Mouse (Mus musculus) MEL (cell line): ENCODE measurements around the gene Trmt1. TPM values are rescaled to one million over a fixed set of nuclear protein-coding genes. Genes with fewer than 3 reads are reported as not detected.

Source experiments
- DNase-seq: peaks from one replicate; pipeline ENCODE4 v3.0.0; 2011; ENCODE audit warnings: low read depth, low spot score
- H3K27ac ChIP-seq: 2 replicates; pipeline ENCODE4 v1.5.1; 2012; ENCODE audit warnings: low read depth, mild to moderate bottlenecking, control low read depth, low read length, moderate library complexity; ENCODE audit not compliant: control insufficient read depth
- H3K27me3 ChIP-seq, 2 experiments: fragments of 150-350 bp in 1 of 2; sonication (generic) in 1 of 2; 2 replicates each; pipeline ENCODE4 v1.6.1; 2012; ENCODE audit warnings: low read length in 2 of 2, mild to moderate bottlenecking in 2 of 2, improper control_type of control experiment in 1 of 2, moderate library complexity in 1 of 2; ENCODE audit not compliant: insufficient read depth in 2 of 2, control insufficient read depth in 1 of 2
- H3K36me3 ChIP-seq, 2 experiments: 2 replicates each; pipeline ENCODE4 v1.6.1; 2012 to 2014; ENCODE audit warnings: low read length in 2 of 2, improper control_type of control experiment in 1 of 2, inconsistent platforms in 1 of 2, mild to moderate bottlenecking in 1 of 2; ENCODE audit not compliant: insufficient read depth in 2 of 2, control insufficient read depth in 1 of 2
- H3K4me1 ChIP-seq, 2 experiments: fragments of 150-350 bp in 1 of 2; sonication (generic) in 1 of 2; 2 replicates each; pipeline ENCODE4 v1.6.1; 2012; ENCODE audit warnings: low read length in 2 of 2, improper control_type of control experiment in 1 of 2, mild to moderate bottlenecking in 1 of 2; ENCODE audit not compliant: insufficient read depth in 2 of 2, control insufficient read depth in 1 of 2
- H3K4me3 ChIP-seq, 2 experiments: fragments of 150-350 bp in 1 of 2; sonication (generic) in 1 of 2; 2 replicates each; pipeline ENCODE4 v1.5.1; 2012; ENCODE audit warnings: low read depth in 2 of 2, low read length in 2 of 2, mild to moderate bottlenecking in 2 of 2, moderate library complexity in 2 of 2, control low read depth in 1 of 2, improper control_type of control experiment in 1 of 2; ENCODE audit not compliant: control insufficient read depth in 1 of 2, insufficient read depth in 1 of 2
- H3K79me2 ChIP-seq: 2 replicates; pipeline ENCODE4 v1.6.1; 2012; ENCODE audit warnings: mild to moderate bottlenecking, low read length, moderate library complexity; ENCODE audit not compliant: control insufficient read depth, poor library complexity, insufficient read depth
- H3K9ac ChIP-seq: 2 replicates; pipeline ENCODE4 v1.6.1; 2012; ENCODE audit warnings: low read depth, mild to moderate bottlenecking, control low read depth, low read length, moderate library complexity; ENCODE audit not compliant: control insufficient read depth, poor library complexity, severe bottlenecking
- H3K9me3 ChIP-seq: fragments of 150-350 bp; sonication (generic); replicated peaks from 2 replicates; pipeline ENCODE4 v1.6.1; 2012; ENCODE audit warnings: mild to moderate bottlenecking, low read length, improper control_type of control experiment, moderate library complexity; ENCODE audit not compliant: insufficient read depth
- BHLHE40 ChIP-seq: IDR thresholded peaks from 2 replicates; pipeline ENCODE4 v1.6.1; 2012; ENCODE audit warnings: low read depth, mild to moderate bottlenecking, inconsistent platforms, low read length, improper control_type of control experiment, borderline replicate concordance
- CHD1 ChIP-seq: IDR thresholded peaks from 2 replicates; pipeline ENCODE4 v1.6.1; 2012; ENCODE audit warnings: low read depth, mild to moderate bottlenecking, inconsistent platforms, low read length, improper control_type of control experiment
- CHD2 ChIP-seq: IDR thresholded peaks from 2 replicates; pipeline ENCODE4 v1.6.1; 2011; ENCODE audit warnings: low read length, improper control_type of control experiment
- CTCF ChIP-seq, 3 experiments: IDR thresholded peaks in 2 of 3; conservative IDR thresholded peaks in 1 of 3; 2 replicates each; pipeline ENCODE4 v1.5.1; 2011 to 2012; ENCODE audit warnings: low read length in 3 of 3, low read depth in 2 of 3, mild to moderate bottlenecking in 2 of 3, improper control_type of control experiment in 1 of 3, inconsistent platforms in 1 of 3, mixed read lengths in 1 of 3, moderate library complexity in 1 of 3; ENCODE audit not compliant: control insufficient read depth in 1 of 3, insufficient read depth in 1 of 3, poor library complexity in 1 of 3, severe bottlenecking in 1 of 3
- E2F4 ChIP-seq: IDR thresholded peaks from 2 replicates; pipeline ENCODE4 v1.6.1; 2011; ENCODE audit warnings: low read depth, low read length, improper control_type of control experiment, borderline replicate concordance
- ELF1 ChIP-seq: IDR thresholded peaks from 2 replicates; pipeline ENCODE4 v1.6.1; 2014; ENCODE audit warnings: low read depth, mild to moderate bottlenecking, inconsistent platforms, low read length, improper control_type of control experiment, moderate library complexity
- EP300 ChIP-seq, 2 experiments: IDR thresholded peaks; 2 replicates each; pipeline ENCODE4 v1.6.1; 2011; ENCODE audit warnings: improper control_type of control experiment in 2 of 2, low read length in 2 of 2, low read depth in 1 of 2, mild to moderate bottlenecking in 1 of 2
- ETS1 ChIP-seq: IDR thresholded peaks from 2 replicates; pipeline ENCODE4 v1.6.1; 2012; ENCODE audit warnings: low read depth, mild to moderate bottlenecking, inconsistent platforms, low read length, improper control_type of control experiment, moderate library complexity
- GABPA ChIP-seq: IDR thresholded peaks from 2 replicates; pipeline ENCODE4 v1.6.1; 2012; ENCODE audit warnings: low read depth, mild to moderate bottlenecking, inconsistent platforms, low read length, improper control_type of control experiment, moderate library complexity
- GATA1 ChIP-seq: IDR thresholded peaks from 2 replicates; pipeline ENCODE4 v1.6.1; 2011; ENCODE audit warnings: low read depth, low read length, improper control_type of control experiment
- HCFC1 ChIP-seq: IDR thresholded peaks from 2 replicates; pipeline ENCODE4 v1.6.1; 2012; ENCODE audit warnings: low read depth, mild to moderate bottlenecking, inconsistent platforms, low read length, improper control_type of control experiment, moderate library complexity
- JUND ChIP-seq: IDR thresholded peaks from 2 replicates; pipeline ENCODE4 v1.6.1; 2011; ENCODE audit warnings: low read depth, mild to moderate bottlenecking, improper control_type of control experiment, low read length
- KAT2A ChIP-seq: conservative IDR thresholded peaks from 2 replicates; pipeline ENCODE4 v1.6.1; 2012; ENCODE audit warnings: low read depth, low read length, improper control_type of control experiment, inconsistent platforms
- MAFK ChIP-seq: IDR thresholded peaks from 2 replicates; pipeline ENCODE4 v1.6.1; 2011; ENCODE audit warnings: low read depth, mild to moderate bottlenecking, low read length, improper control_type of control experiment, borderline replicate concordance
- MAX ChIP-seq: IDR thresholded peaks from 2 replicates; pipeline ENCODE4 v1.6.1; 2011; ENCODE audit warnings: low read length, improper control_type of control experiment
- MAZ ChIP-seq: IDR thresholded peaks from 2 replicates; pipeline ENCODE4 v1.6.1; 2012; ENCODE audit warnings: low read depth, mild to moderate bottlenecking, inconsistent platforms, low read length, improper control_type of control experiment
- MYB ChIP-seq: IDR thresholded peaks from 2 replicates; pipeline ENCODE4 v1.6.1; 2011; ENCODE audit warnings: mild to moderate bottlenecking, low read depth, low read length, improper control_type of control experiment
- MYC ChIP-seq: IDR thresholded peaks from 2 replicates; pipeline ENCODE4 v1.6.1; 2011; ENCODE audit warnings: low read depth, mild to moderate bottlenecking, low read length, improper control_type of control experiment, moderate library complexity
- NELFE ChIP-seq: IDR thresholded peaks from 2 replicates; pipeline ENCODE4 v1.6.1; 2011; ENCODE audit warnings: low read depth, low read length, improper control_type of control experiment
- NRF1 ChIP-seq: IDR thresholded peaks from 2 replicates; pipeline ENCODE4 v1.6.1; 2014; ENCODE audit warnings: low read depth, mild to moderate bottlenecking, inconsistent platforms, low read length, improper control_type of control experiment, moderate library complexity; ENCODE audit not compliant: poor library complexity, insufficient read depth, severe bottlenecking
- POLR2A ChIP-seq, 2 experiments: IDR thresholded peaks; 2 replicates each; pipeline ENCODE4 v1.6.1; 2011 to 2012; ENCODE audit warnings: low read length in 2 of 2, mild to moderate bottlenecking in 2 of 2, control low read depth in 1 of 2, improper control_type of control experiment in 1 of 2, low read depth in 1 of 2, moderate library complexity in 1 of 2; ENCODE audit not compliant: control insufficient read depth in 1 of 2, insufficient read depth in 1 of 2, poor library complexity in 1 of 2
- POLR2AphosphoS2 ChIP-seq: IDR thresholded peaks from 2 replicates; pipeline ENCODE4 v1.6.1; 2011; ENCODE audit warnings: low read length, improper control_type of control experiment
- POLR2AphosphoS5 ChIP-seq: IDR thresholded peaks from 2 replicates; pipeline ENCODE4 v1.6.1; 2012; ENCODE audit warnings: low read depth, borderline replicate concordance, mild to moderate bottlenecking, inconsistent platforms, low read length, moderate library complexity, mixed read lengths
- RAD21 ChIP-seq: IDR thresholded peaks from 2 replicates; pipeline ENCODE4 v1.6.1; 2011; ENCODE audit warnings: mild to moderate bottlenecking, low read depth, low read length, improper control_type of control experiment
- RCOR1 ChIP-seq: IDR thresholded peaks from 2 replicates; pipeline ENCODE4 v1.6.1; 2012; ENCODE audit warnings: low read depth, mild to moderate bottlenecking, inconsistent platforms, low read length, improper control_type of control experiment
- SIN3A ChIP-seq: IDR thresholded peaks from 2 replicates; pipeline ENCODE4 v1.6.1; 2012; ENCODE audit warnings: low read length, improper control_type of control experiment, inconsistent platforms
- SMC3 ChIP-seq: IDR thresholded peaks from 2 replicates; pipeline ENCODE4 v1.6.1; 2011; ENCODE audit warnings: low read depth, low read length, improper control_type of control experiment
- TAL1 ChIP-seq: IDR thresholded peaks from 2 replicates; pipeline ENCODE4 v1.6.1; 2012; ENCODE audit warnings: mild to moderate bottlenecking, inconsistent platforms, low read length, moderate library complexity, mixed read lengths
- TBP ChIP-seq: IDR thresholded peaks from 2 replicates; pipeline ENCODE4 v1.8.0; 2011; ENCODE audit warnings: low read depth, low read length, improper control_type of control experiment
- TCF12 ChIP-seq: IDR thresholded peaks from 2 replicates; pipeline ENCODE4 v1.6.1; 2014; ENCODE audit warnings: low read depth, mild to moderate bottlenecking, inconsistent platforms, low read length, improper control_type of control experiment, moderate library complexity
- USF1 ChIP-seq: IDR thresholded peaks from 2 replicates; pipeline ENCODE4 v1.6.1; 2014; ENCODE audit warnings: low read depth, mild to moderate bottlenecking, inconsistent platforms, low read length, improper control_type of control experiment, moderate library complexity
- USF2 ChIP-seq, 2 experiments: IDR thresholded peaks; 2 replicates each; pipeline ENCODE4 v1.6.1; 2011 to 2012; ENCODE audit warnings: improper control_type of control experiment in 2 of 2, low read length in 2 of 2, borderline replicate concordance in 1 of 2, inconsistent platforms in 1 of 2, low read depth in 1 of 2, mild to moderate bottlenecking in 1 of 2; ENCODE audit not compliant: insufficient read depth in 1 of 2
- ZC3H11A ChIP-seq: IDR thresholded peaks from 2 replicates; pipeline ENCODE4 v1.6.1; 2012; ENCODE audit warnings: low read depth, mild to moderate bottlenecking, inconsistent platforms, low read length, improper control_type of control experiment
- ZKSCAN1 ChIP-seq: IDR thresholded peaks from 2 replicates; pipeline ENCODE4 v1.6.1; 2012; ENCODE audit warnings: low read depth, mild to moderate bottlenecking, inconsistent platforms, low read length, improper control_type of control experiment, moderate library complexity
- ZMIZ1 ChIP-seq: IDR thresholded peaks from 2 replicates; pipeline ENCODE4 v1.6.1; 2012; ENCODE audit warnings: low read depth, mild to moderate bottlenecking, inconsistent platforms, low read length, improper control_type of control experiment, moderate library complexity
- ZNF384 ChIP-seq: IDR thresholded peaks from 2 replicates; pipeline ENCODE4 v1.6.1; 2012; ENCODE audit warnings: low read depth, mild to moderate bottlenecking, inconsistent platforms, low read length, improper control_type of control experiment
- polyA plus RNA-seq, 2 experiments: library from polyadenylated mRNA; stranded (reverse) in 1 of 2; unstranded in 1 of 2; fragments of >175 nt in 1 of 2; fragments of >200 nt in 1 of 2; gene quantifications; 2 replicates each; pipeline versions ENCODE4 v1.2.1 to v1.2.4; 2012; ENCODE audit warnings: low replicate concordance in 2 of 2, low read depth in 1 of 2; ENCODE audit not compliant: insufficient read length in 2 of 2, insufficient read depth in 1 of 2, missing spikeins in 1 of 2
- total RNA-seq: library from RNA; depleted of rRNA; stranded (reverse); fragments of 300-350 nt; gene quantifications from 2 replicates; pipeline ENCODE4 v1.2.3, GENCODE M21; 2012

The Trmt1 gene
- total and polyA plus RNA-seq, 3 experiments, result 183 to 221 TPM; not detected in 1

GRCm38 (mm10) chr8:84703466-84704249 is 17.6 kb downstream of the Trmt1 start:
- peak; percentile 84 for DNase-seq
- peaks cover 6 to 25% of the 10 kb centered on the region in 2 experiments for H3K4me1 ChIP-seq
- H3K9me3 ChIP-seq, result no peaks in the 10 kb centered on the region
- H3K9ac ChIP-seq, result peak overlapping the region; percentile 98
- H3K4me3 ChIP-seq, result peak overlapping the region; percentile 83 to 98
- H3K79me2 ChIP-seq, result peaks cover 32% of the 10 kb centered on the region
- H3K36me3 ChIP-seq, result peaks cover 0 to 16% of the 10 kb centered on the region in 2 experiments; a peak in 2 of 4 replicates
- H3K27me3 ChIP-seq, result no peaks in the 10 kb centered on the region
- H3K27ac ChIP-seq, result peak overlapping the region; percentile 98
- TF ChIP-seq USF2 (IDR thresholded peaks at IDR 0.05; ENCODE audit: borderline replicate concordance in 1 of 2, insufficient read depth in 1 of 2, low read depth in 1 of 2, low read length in 2 of 2) (no peak), BHLHE40 (peak; percentile 58; the same call in 1 of the 2 replicates), POLR2A (IDR thresholded peaks at IDR 0.05; ENCODE audit: control insufficient read depth in 1 of 2, insufficient read depth in 1 of 2, low read depth in 1 of 2, low read length in 2 of 2, poor library complexity in 1 of 2) (peak; percentile 39 to 41; a peak in 3 of 4 replicates), MAZ (no peak), CTCF (IDR thresholded peaks at IDR 0.05 in 2 of 3, conservative IDR thresholded peaks at IDR 0.05 in 1 of 3; ENCODE audit: control insufficient read depth in 1 of 3, insufficient read depth in 1 of 3, low read depth in 2 of 3, low read length in 3 of 3, poor library complexity in 1 of 3, severe bottlenecking in 1 of 3) (peak; percentile 10 to 14 (median 11); a peak in 2 of 6 replicates), MAX (peak; percentile 52), MYC (0 out of 2 replicates have a peak, but pooled peaks have one; percentile 68), TAL1 (peak; percentile 51), ZMIZ1 (no peak; the same call in 1 of the 2 replicates), SIN3A (no peak; the same call in none of the 2 replicates), ZNF384 (no peak), NRF1 (no peak), KAT2A (no peak), RCOR1 (peak; percentile 67), MYB (no peak), TCF12 (peak; percentile 42), GATA1 (peak; percentile 78), GABPA (no peak), HCFC1 (no peak), CHD1 (peak; percentile 58), NELFE (peak; percentile 39), ELF1 (no peak), TBP (no peak; the same call in 1 of the 2 replicates), CHD2 (no peak), ZKSCAN1 (no peak), JUND (no peak), POLR2AphosphoS2 (peak; percentile 72; the same call in 1 of the 2 replicates), EP300 (IDR thresholded peaks at IDR 0.05; ENCODE audit: low read depth in 1 of 2, low read length in 2 of 2) (peak in 1 of 2 experiments; percentile 77; a peak in 3 of 4 replicates), POLR2AphosphoS5 (no peak; the same call in 1 of the 2 replicates), SMC3 (peak; percentile 30; the same call in 1 of the 2 replicates), RAD21 (no peak), ETS1 (peak; percentile 64), E2F4 (no peak), MAFK (no peak; the same call in 1 of the 2 replicates), USF1 (peak; percentile 39; the same call in 1 of the 2 replicates), ZC3H11A (no peak)
